Mouse (Mus musculus): Measurements from ENCODE around the gene Whrn.

Whrn gene

GRCm38 (mm10) chr4:63456547-63456946 lies 39.2 kb downstream of the Whrn start:
- ATAC-seq (ENCODE audit: insufficient number of reproducible peaks, low FRiP score, low TSS enrichment) = no peak

GRCm38 (mm10) chr4:63453939-63454513 lies 41.8 kb downstream of the Whrn start:
- ATAC-seq (ENCODE audit: insufficient number of reproducible peaks, low FRiP score, low TSS enrichment) = no peak; the same call in 1 of the 2 replicates

- ATAC-seq (ENCODE audit: insufficient number of reproducible peaks, low FRiP score, low TSS enrichment) = no peak
Measured at GRCm38 (mm10) chr4:63452555-63452954, 43.2 kb downstream of the Whrn start.

GRCm38 (mm10) chr4:63450551-63450950 lies 45.2 kb downstream of the Whrn start:
- no peak for ATAC-seq (ENCODE audit: insufficient number of reproducible peaks, low FRiP score, low TSS enrichment)

GRCm38 (mm10) chr4:63444362-63445066 lies 51.3 kb downstream of the Whrn start:
- no peak for ATAC-seq (ENCODE audit: insufficient number of reproducible peaks, low FRiP score, low TSS enrichment)

GRCm38 (mm10) chr4:63443101-63443500 lies 52.7 kb downstream of the Whrn start:
- no peak for ATAC-seq (ENCODE audit: insufficient number of reproducible peaks, low FRiP score, low TSS enrichment)

- ATAC-seq (ENCODE audit: insufficient number of reproducible peaks, low FRiP score, low TSS enrichment) = peak; percentile 80; the same call in 1 of the 2 replicates
Measured at GRCm38 (mm10) chr4:63441616-63442015, 54.2 kb downstream of the Whrn start.

GRCm38 (mm10) chr4:63440262-63440661 lies 55.5 kb downstream of the Whrn start:
- ATAC-seq (ENCODE audit: insufficient number of reproducible peaks, low FRiP score, low TSS enrichment) = no peak

GRCm38 (mm10) chr4:63437968-63438367 lies 57.8 kb downstream of the Whrn start:
- no peak for ATAC-seq (ENCODE audit: insufficient number of reproducible peaks, low FRiP score, low TSS enrichment)

- ATAC-seq (ENCODE audit: insufficient number of reproducible peaks, low FRiP score, low TSS enrichment) = no peak
Measured at GRCm38 (mm10) chr4:63437119-63437815, 58.5 kb downstream of the Whrn start.

GRCm38 (mm10) chr4:63435402-63435801 lies 60.4 kb downstream of the Whrn start:
- no peak for ATAC-seq (ENCODE audit: insufficient number of reproducible peaks, low FRiP score, low TSS enrichment)

- ATAC-seq (ENCODE audit: insufficient number of reproducible peaks, low FRiP score, low TSS enrichment) = no peak
Measured at GRCm38 (mm10) chr4:63431098-63431497, 64.7 kb downstream of the Whrn start.

- no peak for ATAC-seq (ENCODE audit: insufficient number of reproducible peaks, low FRiP score, low TSS enrichment)
Measured at GRCm38 (mm10) chr4:63430357-63430756, 65.4 kb downstream of the Whrn start.

GRCm38 (mm10) chr4:63426308-63426707 lies 69.5 kb downstream of the Whrn start:
- no peak for ATAC-seq (ENCODE audit: insufficient number of reproducible peaks, low FRiP score, low TSS enrichment)

- ATAC-seq (ENCODE audit: insufficient number of reproducible peaks, low FRiP score, low TSS enrichment) = peak; percentile 50
Measured at GRCm38 (mm10) chr4:63423811-63424210, 72.0 kb downstream of the Whrn start.

GRCm38 (mm10) chr4:63423231-63423630 lies 72.6 kb downstream of the Whrn start:
- ATAC-seq (ENCODE audit: insufficient number of reproducible peaks, low FRiP score, low TSS enrichment) = no peak

GRCm38 (mm10) chr4:63420143-63420920 lies 75.5 kb downstream of the Whrn start:
- no peak for ATAC-seq (ENCODE audit: insufficient number of reproducible peaks, low FRiP score, low TSS enrichment)

GRCm38 (mm10) chr4:63418270-63418669 lies 77.5 kb downstream of the Whrn start:
- ATAC-seq (ENCODE audit: insufficient number of reproducible peaks, low FRiP score, low TSS enrichment) = no peak

- peak; percentile 74 for ATAC-seq (ENCODE audit: insufficient number of reproducible peaks, low FRiP score, low TSS enrichment)
Measured at GRCm38 (mm10) chr4:63417318-63417957, 78.4 kb downstream of the Whrn start.

GRCm38 (mm10) chr4:63414951-63415350 lies 80.8 kb downstream of the Whrn start:
- no peak for ATAC-seq (ENCODE audit: insufficient number of reproducible peaks, low FRiP score, low TSS enrichment)

All from cerebellum, adult (tissue).